Mouse (Mus musculus): ENCODE data around the gene Ston2. TPM values are rescaled to one million over a fixed set of nuclear protein-coding genes. Genes with fewer than 3 reads are reported as not detected.

Gene Ston2
- total RNA-seq, 2 experiments from 2014 or later: 42.7 to 51.4 TPM

GRCm38 (mm10) chr12:91660640-91661417, 127.4 kb downstream of the Ston2 start:
- no peak for DNase-seq

- DNase-seq: no peak
Observed at GRCm38 (mm10) chr12:91654399-91655122, 133.6 kb downstream of the Ston2 start.

- DNase-seq: no peak
Observed at GRCm38 (mm10) chr12:91648426-91648825, 139.8 kb downstream of the Ston2 start.

- DNase-seq: no peak
Observed at GRCm38 (mm10) chr12:91645361-91646123, 142.6 kb downstream of the Ston2 start.

GRCm38 (mm10) chr12:91643221-91643620, 145.0 kb downstream of the Ston2 start:
- DNase-seq: no peak

GRCm38 (mm10) chr12:91642426-91643093, 145.6 kb downstream of the Ston2 start:
- no peak for DNase-seq

- no peak for DNase-seq
Observed at GRCm38 (mm10) chr12:91641631-91642141, 146.5 kb downstream of the Ston2 start.

GRCm38 (mm10) chr12:91641133-91641532, 147.1 kb downstream of the Ston2 start:
- DNase-seq: no peak

GRCm38 (mm10) chr12:91640712-91641111, 147.5 kb downstream of the Ston2 start:
- no peak for DNase-seq

GRCm38 (mm10) chr12:91638351-91638750, 149.8 kb downstream of the Ston2 start:
- DNase-seq: no peak

- DNase-seq: no peak
Observed at GRCm38 (mm10) chr12:91637136-91637909, 150.9 kb downstream of the Ston2 start.

- DNase-seq: no peak
Observed at GRCm38 (mm10) chr12:91626482-91626881, 161.7 kb downstream of the Ston2 start.

GRCm38 (mm10) chr12:91625013-91625412, 163.2 kb downstream of the Ston2 start:
- no peak for DNase-seq

GRCm38 (mm10) chr12:91609425-91609824, 178.8 kb downstream of the Ston2 start:
- DNase-seq: no peak

GRCm38 (mm10) chr12:91607678-91608077, 180.5 kb downstream of the Ston2 start:
- no peak for DNase-seq

- DNase-seq: no peak
Observed at GRCm38 (mm10) chr12:91606651-91607050, 181.5 kb downstream of the Ston2 start.

GRCm38 (mm10) chr12:91604600-91604999, 183.6 kb downstream of the Ston2 start:
- no peak for DNase-seq

- no peak for DNase-seq
Observed at GRCm38 (mm10) chr12:91592128-91592527, 196.1 kb downstream of the Ston2 start.

- DNase-seq: no peak
Observed at GRCm38 (mm10) chr12:91591191-91591590, 197.0 kb downstream of the Ston2 start.

GRCm38 (mm10) chr12:91590716-91591115, 197.5 kb downstream of the Ston2 start:
- no peak for DNase-seq

All from gastrocnemius, postnatal 10 days (tissue).